Mouse (Mus musculus): ENCODE measurements around the gene Tnxb. TPM values are rescaled to one million over a fixed set of nuclear protein-coding genes. Genes with fewer than 3 reads are reported as not detected.
A peak's percentile ranks its signal among the peaks of the same experiment; 100 is the strongest.

The Tnxb gene
- total RNA-seq, 2 experiments from 2014 or later = 48.6 to 56.7 TPM

DNA sequence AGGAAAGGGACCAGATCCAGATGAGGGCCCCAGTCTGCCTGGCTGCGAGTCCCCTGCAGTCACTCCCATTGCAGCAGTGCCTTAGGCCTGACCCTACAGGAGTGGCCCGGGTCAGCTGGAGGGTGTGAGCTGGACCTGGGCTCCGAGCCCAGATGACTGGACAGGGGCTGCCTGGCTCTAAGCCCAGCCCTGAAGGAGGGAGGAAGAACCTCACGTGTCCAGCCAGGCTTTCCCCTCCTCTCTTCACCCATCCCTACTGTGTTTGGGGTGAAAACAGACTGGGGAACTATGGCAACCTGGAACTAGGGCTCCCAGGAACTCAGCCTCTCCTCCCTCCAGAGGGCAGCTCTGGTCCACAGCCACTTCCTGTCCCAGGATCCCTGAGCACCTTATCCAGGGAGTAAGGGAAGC is 14.7 kb upstream of the Tnxb start:
- peak; percentile 92 to 93 for DNase-seq
- intact Hi-C loops (cut with DNase I) = no loop called here

DNA sequence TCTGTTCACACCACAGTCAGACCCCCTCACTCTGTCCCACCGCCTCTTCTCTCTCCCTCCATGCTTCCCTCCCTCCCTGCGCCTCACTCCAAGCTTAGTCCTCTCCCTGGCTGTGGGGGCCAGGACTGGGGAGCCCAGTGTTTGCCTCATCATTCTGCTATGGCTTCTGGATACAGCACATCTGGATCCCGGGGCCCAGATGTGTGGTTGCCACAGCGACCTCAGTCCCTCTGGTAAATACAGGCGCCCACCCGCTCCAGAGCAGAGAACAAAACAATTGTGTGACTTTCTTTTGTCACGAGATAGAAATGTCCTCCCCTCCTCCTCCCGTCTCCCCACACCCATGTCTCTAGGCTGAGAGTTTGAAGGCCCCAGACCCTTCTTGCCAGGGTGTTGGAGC is 13.7 kb upstream of the Tnxb start:
- intact Hi-C loops (cut with DNase I) = no loop called here

DNA sequence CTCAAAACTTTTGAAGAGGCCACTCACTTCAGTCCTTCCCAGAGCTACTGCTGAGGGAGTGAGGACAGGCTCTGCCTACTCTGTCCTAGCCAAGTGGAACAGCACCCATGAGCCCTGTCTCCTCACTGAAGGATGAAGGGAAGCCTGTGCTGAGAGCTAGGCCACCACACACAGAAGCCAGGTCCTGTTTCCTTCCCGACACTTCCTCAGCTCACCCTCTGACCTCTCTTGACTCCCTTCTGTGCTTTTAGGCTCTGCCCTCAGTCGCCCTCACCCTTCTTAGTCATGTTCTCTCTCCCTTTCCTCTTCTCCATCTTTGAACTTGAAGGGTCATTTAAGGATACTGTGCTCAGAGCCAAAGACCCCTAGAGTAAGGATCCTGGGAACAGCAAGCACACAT is 13.1 kb upstream of the Tnxb start:
- DNase-seq = no peak
- intact Hi-C loops (cut with DNase I) = no loop called here

More for the DNA sequence above, 13.7 kb upstream of the Tnxb start:
- peak; percentile 62 to 65 for DNase-seq

DNA sequence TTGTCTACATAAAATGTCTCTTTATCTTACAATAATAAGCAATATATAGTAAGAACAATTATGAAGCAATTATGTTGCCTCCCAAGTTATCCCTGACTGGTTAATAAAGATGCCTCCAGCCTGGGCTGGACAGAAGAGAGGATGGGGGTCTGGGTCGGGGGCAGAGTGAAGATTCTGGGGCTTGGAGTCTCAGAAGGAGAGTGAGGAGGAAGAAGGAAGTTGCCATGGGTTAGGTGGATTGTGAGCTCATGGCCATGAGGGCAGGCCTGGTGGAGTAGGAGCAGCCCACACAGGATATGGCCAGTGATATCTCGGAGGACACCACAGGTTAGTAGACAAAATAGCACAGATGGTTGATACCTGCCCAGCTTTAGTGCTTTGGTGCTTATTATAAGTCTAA is 12.2 kb upstream of the Tnxb start:
- DNase-seq = no peak
- intact Hi-C loops (cut with DNase I) = no loop called here

DNA sequence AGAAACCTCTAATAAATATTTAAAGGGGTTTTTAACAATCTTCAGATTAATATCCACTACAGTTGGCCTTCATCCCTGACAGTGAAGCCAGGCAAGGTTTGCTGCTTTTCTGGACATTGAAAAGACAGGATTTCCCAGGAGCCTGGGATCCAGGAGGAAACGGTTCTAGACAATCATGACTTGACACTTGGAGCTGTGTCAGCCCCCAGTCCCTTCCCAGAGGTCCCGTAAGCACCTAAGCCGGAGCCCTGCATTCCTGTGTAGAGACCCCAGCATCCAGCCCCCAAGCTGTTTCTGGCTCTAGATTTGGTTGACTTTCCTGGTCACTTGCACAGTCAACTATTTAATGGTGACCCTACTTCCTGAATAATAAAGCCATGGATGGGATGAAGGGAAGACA is 11.7 kb upstream of the Tnxb start:
- no peak for DNase-seq
- intact Hi-C loops (cut with DNase I) = no loop called here

DNA sequence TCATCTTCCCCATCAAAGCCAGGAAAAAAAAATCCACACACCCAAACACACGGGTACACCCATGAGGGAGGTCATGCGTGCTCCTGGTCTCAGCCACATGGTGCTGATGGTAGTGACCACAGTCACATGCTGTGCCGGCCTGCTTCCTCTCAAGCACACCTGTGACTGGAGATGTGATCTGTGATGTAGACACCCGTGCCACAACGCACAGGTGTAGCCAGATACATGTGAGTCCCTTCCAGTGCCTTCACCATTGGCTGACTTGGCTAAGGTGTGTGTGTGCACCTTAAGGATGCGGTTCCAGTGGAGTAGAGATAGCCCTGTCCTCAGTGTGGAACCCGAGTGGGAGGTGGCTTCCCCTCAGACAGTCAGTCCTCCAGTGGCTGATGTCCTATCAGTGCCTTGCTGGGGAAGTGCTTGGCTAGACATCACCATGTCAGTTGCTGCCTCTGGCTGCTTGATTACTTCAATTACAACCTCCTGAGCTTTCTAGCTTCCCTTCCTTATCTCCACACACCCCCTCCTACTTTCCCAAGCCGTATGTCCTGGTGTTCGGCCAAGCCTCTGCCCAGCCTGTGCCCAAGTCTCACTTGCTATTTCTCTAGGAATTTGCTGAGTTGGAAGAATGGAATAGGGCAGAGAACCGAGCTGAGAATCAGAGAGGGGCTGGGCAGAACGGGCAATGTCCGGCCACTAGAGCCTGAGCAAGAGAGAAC is 11.0 kb upstream of the Tnxb start:
- intact Hi-C loops (cut with DNase I) = no loop called here
- DNase-seq = no peak

DNA sequence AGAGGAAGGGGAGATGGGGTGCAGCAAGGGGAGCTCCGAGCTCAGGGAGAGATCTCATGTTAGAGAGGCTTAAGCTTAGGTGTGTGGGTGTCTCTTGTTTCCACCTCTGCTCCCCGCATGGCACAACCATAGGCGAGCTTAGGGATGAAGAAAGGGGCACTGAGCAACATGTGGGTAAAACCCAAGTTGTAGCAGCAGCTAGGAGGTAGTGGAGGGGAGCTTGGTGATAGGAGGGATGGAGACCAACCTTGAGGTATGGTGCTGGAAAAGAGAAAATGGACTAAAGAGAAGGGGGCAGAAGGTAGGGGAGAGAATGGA is 10.5 kb upstream of the Tnxb start:
- intact Hi-C loops (cut with DNase I) = no loop called here
- DNase-seq = no peak

DNA sequence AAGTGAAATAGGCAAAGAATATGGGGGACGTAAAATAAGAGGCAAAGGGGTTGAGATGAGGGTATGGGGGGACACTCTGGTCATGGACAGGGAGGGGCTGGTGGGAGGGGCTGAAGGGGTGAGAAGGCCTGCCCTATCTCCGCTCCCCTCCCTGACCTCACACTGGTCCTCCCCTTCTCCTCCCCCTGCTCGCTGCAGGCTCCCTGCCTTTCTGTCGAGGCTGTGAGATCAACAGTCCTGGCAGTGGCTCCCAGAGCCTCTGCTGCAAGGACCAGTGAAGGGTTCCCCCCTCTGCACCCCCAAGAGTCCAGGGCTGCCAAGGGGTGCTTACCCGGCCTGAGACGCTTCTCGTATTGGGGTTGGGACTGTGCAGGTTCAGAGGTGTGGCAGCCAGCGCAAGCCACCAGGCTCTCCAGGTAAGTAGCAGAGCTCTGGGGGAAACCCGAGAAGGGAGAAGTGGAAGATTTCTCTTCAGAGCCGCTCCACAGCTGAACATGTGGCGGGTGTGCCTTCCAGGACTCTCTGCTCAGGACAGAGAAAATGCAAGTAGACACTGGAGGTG is 10.0 kb upstream of the Tnxb start:
- intact Hi-C loops (cut with DNase I) = no loop called here

DNA sequence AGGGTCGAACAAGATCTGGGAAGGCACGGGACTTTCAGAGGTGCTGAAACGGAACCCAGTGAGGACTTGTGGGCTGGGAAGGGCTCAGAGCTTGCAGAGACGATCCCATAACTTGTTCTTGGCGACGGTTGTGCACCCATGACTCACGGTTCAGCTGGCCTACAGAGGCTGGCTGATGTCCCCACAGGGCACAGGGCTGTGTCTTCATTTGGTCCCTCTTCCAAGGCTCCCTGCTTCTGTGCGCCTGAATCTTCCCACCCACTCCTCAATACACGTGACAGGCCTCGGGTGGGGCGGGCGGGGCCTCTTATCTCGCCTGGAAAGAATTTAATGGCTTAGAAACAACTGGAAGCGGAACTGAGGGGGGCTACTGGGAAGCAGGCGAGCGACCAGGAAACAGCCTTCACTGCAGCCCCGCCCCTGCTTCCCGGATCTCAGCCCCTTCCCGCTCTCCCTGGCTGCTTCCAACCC is 9.2 kb upstream of the Tnxb start:
- intact Hi-C loops (cut with DNase I) = no loop called here

More for the DNA sequence above, 10.0 kb upstream of the Tnxb start:
- DNase-seq = peak; percentile 49 to 60

DNA sequence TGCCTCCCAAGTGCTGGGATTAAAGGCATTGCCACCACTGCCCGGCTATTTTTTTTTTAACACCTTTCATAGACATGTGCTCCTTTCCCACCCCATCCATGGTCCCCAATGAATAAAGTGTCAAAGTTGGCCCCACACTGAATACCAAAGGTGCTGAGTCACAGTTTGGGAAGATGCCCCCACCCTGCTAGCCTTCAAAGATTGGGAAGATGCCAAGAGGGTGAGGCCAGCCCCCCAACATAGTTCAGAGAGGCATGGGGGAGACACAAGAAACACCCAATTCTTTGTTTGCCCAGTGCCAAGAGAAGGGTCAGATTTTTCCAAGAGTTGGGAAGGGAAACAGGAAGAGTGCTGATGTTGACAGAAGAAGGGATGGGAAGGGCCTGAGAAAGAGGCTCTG is 7.9 kb upstream of the Tnxb start:
- DNase-seq = no peak
- intact Hi-C loops (cut with DNase I) = loop anchor here (2.0 kb wide), 1 partner anchor 18 kb away; no protein-coding TSS in a partner anchor

More for the DNA sequence above, 9.2 kb upstream of the Tnxb start:
- peak; percentile 69 to 73 for DNase-seq

DNA sequence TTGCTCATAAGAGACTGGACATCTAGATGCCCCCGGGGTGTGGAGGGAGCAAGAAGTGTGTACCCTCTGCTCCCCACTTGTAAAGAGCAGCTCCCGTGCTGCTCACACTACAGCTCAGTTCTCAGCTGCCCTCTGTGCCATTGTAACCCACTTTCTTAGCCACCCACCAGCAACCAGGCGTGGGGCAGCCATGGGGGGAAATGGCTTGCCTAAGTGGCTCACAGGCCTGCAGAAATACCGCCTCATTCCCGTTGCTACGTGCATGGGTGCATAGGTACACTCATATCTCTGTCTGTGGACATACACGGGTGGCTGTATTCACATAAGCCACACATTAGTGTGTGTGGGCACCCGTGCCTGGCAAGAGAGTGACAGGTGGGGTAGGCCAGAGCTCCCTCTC is 7.4 kb upstream of the Tnxb start:
- intact Hi-C loops (cut with DNase I) = loop anchor here (2.0 kb wide), 1 partner anchor 18 kb away; no protein-coding TSS in a partner anchor

DNA sequence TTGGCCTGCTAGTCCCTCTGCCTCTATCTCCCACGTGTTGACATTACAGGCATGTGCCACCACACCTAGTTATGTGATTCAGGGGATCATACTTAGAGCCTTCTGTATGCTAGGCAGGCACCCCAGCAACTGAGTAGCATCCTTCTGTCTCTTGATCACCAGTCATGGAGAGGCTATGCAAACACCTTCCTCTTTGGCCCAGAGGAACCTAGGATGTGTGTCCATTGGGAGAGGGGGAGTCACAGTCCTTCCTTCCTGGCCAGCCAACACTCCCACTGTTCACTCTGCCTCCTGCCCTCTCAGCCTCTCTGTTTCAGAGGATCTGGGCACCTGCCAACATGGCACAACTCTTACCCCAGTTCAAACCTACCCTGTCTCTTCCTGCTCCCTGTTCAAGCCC is 6.8 kb upstream of the Tnxb start:
- no peak for DNase-seq
- intact Hi-C loops (cut with DNase I) = loop anchor here (2.0 kb wide), 1 partner anchor 17 kb away; no protein-coding TSS in a partner anchor

More for the DNA sequence above, 7.4 kb upstream of the Tnxb start:
- no peak for DNase-seq

DNA sequence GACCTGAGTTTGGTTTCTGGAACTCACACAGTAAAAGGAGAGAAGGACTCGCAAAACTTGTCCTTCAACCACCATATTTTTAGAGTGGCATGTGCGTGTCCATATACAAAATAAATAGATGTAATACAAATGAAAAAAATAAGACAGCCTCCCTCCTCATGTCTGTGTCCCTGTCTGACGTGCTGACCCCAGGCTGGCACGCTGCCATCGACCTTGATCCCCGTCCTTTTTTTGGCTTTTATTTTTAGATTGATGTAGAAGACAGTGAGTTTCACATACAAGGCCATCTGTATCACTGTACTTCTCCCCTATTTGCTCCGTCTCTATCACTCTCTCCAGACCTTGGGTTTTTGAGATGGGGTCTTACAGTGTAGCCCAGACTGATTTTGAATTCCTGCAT is 5.9 kb upstream of the Tnxb start:
- no peak for DNase-seq
- intact Hi-C loops (cut with DNase I) = no loop called here

DNA sequence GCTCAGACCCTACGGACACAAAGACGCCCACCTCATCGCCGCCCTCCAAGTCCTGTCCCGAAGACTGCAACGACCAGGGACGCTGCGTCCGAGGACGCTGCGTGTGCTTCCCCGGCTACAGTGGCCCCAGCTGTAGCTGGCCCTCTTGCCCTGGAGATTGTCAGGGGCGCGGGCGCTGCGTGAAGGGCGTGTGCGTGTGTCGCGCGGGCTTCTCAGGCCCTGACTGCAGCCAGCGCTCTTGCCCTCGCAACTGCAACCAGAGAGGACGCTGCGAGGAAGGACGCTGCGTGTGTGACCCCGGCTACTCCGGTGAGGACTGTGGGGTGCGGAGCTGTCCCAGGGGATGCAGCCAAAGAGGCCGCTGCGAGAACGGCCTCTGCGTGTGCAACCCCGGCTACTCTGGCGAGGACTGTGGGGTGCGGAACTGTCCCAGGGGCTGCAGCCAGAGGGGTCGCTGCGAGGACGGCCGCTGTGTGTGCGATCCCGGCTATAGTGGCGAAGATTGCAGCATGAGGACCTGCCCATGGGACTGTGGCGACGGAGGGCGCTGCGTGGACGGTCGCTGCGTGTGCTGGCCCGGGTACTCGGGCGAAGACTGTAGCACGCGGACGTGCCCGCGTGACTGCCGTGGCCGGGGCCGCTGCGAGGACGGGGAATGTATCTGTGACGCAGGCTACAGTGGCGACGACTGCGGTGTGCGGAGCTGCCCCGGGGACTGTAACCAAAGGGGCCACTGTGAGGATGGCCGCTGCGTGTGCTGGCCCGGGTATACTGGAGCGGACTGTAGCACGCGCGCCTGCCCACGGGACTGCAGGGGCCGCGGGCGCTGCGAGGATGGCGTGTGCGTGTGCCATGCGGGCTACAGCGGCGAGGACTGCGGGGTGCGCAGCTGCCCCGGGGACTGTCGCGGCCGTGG is 1.1 kb downstream of the Tnxb start:
- no peak for DNase-seq
- intact Hi-C loops (cut with DNase I) = no loop called here

DNA sequence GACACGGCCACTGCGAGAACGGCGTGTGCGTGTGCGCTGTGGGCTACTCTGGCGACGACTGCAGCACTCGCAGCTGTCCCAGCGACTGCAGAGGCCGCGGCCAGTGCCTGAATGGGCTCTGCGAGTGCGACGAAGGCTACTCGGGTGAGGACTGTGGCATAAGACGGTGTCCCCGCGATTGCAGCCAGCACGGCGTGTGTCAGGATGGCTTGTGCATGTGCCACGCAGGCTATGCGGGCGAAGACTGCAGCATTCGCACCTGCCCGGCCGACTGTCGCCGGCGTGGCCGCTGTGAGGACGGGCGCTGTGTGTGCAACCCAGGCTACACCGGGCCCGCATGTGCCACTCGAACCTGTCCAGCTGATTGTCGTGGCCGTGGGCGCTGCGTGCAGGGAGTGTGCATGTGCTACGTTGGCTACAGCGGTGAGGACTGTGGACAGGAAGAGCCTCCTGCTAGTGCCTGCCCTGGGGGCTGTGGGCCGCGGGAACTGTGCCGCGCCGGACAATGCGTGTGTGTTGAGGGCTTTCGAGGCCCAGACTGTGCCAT is 2.0 kb downstream of the Tnxb start:
- intact Hi-C loops (cut with DNase I) = no loop called here
- DNase-seq = no peak

DNA sequence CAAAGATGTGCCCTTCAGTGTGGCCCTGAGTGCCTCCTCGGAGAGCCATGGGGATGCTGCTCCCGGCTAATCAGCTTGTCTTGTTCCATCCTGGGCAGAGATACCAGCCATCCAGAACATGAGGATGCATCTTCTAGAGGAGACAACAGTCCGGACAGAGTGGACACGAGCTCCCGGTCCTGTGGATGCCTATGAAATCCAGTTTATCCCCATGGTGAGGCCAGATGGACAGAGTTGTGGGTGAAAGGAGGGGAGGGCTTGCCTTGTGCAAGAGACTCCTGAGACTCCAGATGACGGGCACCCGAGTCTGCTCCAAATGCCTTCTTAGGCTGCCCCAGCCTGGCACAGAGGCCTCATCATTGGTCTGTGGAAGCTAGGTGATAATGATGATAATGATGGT is 2.8 kb downstream of the Tnxb start:
- intact Hi-C loops (cut with DNase I) = no loop called here
- DNase-seq = no peak

DNA sequence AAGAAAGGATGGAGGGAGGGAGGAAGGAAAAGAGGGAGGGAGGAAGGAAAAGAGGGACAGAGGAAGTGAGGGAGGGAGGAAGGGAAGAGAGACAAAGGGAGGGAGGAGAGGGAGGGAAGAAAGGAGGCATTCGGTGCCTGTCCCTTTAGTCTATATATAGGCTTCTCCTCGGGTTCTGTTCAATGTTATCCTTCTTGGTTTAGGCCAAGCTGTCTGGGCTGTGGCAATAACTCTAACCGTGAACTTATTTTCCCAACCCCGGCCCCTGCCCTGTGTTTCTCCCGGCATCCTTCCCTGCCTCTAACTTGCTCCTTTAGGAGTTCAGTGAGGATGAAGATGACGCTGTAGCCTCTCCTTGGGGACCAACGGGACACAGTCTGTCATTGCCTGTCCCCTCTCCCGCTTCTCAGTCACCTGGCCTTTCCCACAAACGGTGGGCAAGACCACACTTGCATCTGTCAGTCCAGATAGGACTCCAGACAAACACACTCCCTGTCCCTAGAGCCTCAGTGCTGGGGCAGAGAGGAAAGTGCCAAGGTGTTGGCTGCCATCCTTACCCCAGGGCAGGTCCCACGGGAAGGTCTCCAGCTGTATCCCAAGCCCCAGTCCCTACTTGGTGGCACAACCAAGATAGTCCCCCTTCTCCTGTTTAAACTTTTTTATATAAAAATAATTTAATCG is 4.3 kb downstream of the Tnxb start:
- no peak for DNase-seq
- intact Hi-C loops (cut with DNase I) = no loop called here

DNA sequence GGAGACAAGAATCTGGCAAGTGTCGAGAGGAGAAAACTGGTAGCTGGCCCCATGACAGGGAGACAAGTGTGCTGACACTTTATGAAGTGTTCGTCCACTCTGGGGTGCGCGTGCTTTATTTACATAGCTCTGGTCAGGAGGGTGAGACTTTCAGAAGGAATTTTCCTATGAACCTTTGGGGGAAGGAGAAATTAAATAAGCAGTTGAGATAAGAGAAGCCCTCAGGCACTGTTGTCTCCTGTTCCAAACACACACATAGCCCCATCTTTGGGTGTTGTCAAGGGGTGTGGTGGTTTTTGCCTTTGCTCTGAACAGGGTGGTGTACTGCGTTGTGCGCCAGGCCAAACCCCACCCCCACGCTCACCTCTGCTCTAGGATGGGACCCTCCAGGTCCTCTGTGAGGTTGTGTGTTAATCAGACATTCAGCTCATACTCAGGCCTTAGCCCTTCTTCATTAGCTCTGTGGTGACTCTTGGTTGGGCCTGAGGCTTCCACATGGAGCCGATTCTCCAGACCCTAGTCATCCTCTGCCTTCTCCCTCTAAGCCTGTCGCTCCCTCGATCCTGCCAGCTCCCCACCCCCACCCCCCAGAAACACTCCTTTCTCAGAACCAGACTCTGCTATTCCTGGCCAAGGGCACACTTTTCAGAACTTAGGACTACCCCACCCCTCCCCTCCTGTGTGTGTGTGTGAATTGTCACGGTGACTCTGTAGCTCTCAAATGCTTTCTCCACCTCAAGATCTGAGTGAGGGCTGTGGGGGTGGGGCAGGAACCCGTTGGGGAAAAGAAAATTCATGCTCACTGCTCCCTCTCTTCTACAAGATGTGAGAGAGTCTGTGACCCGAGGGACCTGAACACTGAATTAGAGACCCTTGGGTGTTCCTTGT is 5.1 kb downstream of the Tnxb start:
- no peak for DNase-seq
- intact Hi-C loops (cut with DNase I) = no loop called here

DNA sequence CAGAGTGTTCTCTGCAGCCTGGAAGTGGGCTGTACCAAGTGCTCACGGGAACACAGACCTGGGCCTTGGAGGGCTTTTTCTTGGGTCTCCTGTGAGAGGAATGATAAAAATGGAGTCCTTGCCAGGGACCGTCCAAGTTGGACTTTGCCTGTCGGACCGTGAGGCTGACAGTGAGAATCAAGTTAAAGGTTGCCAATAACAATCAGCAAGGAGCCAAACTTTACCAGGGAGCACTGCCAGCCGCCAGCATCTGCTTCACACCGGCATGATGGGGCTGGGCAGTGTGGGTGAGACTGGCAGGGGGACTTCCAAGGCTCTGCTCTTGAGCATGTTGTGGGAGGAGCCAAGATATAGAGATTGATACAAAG is 5.7 kb downstream of the Tnxb start:
- DNase-seq = no peak
- intact Hi-C loops (cut with DNase I) = no loop called here

DNA sequence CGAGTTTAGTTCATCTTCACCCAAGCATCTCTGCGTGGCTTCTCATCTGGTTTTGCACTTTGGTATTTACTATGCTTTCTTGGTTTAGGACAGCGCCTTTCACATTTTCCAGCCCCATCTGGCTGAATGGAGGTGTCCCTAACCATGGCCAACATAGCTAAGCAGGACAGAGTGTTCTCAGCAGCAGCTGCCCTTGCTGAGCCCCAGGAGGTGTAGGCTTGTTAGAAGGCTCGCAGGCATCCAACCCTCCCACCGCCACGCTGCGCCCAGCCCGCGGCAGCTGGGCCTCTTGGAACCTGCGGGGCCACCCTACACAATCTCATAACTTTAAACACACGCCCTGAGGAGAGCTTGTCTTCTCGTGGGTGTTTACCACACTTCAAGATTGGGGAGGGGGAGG is 6.3 kb downstream of the Tnxb start:
- DNase-seq = no peak
- intact Hi-C loops (cut with DNase I) = no loop called here
